Mouse (Mus musculus): Measurements from ENCODE around the gene Dlx1. TPM values are rescaled to one million over a fixed set of nuclear protein-coding genes. Genes with fewer than 3 reads are reported as not detected.
A peak's percentile ranks its signal among the peaks of the same experiment; 100 is the strongest.

Dlx1 gene
- total and polyA plus RNA-seq, 3 experiments, result 0.11 to 0.27 (median 0.21) TPM

DNA sequence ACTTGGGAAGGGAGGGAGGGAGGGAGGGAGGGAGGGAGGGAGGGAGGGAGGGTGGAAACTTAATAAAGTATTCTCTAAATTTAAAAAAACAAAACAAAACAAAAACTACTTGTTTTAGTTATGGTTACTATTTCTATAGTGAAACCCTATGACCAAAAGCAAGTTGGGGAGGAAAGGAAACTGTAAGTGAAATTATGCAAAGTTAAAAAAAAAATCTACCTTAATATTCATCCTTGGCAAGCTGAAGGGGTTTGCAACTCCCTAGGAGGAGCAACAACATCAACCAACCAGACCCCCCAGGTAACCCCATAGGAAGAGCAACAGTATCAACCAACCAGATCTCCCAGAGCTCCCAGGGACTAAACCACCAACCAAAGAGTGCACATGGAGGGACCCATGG is 36.6 kb upstream of the Dlx1 start:
- Histone ChIP-seq H3K36me3 (replicated peaks in 1 of 2; ENCODE audit: control insufficient read depth in 1 of 2, insufficient read depth in 1 of 2, low read length in 1 of 2) (peaks cover 0 to 11% of the 10 kb centered on the region in 2 experiments), H3K4me3 (replicated peaks in 1 of 3; ENCODE audit: low read depth in 2 of 3, low read length in 2 of 3, poor library complexity in 1 of 3) (no peak overlapping the region), H3K4me1 (ENCODE audit: control insufficient read depth in 1 of 2, insufficient read depth in 2 of 2) (peaks cover 6 to 36% of the 10 kb centered on the region in 2 experiments; a peak in 3 of 4 replicates), H3K9me3 (replicated peaks; ENCODE audit: low read length) (no peaks in the 10 kb centered on the region), H3K9ac (ENCODE audit: insufficient read depth, low read depth) (no peak overlapping the region), H3K27ac (ENCODE audit: insufficient read depth, low read depth) (no peak overlapping the region), H3K79me2 (replicated peaks; ENCODE audit: control insufficient read depth, extremely low read depth, insufficient read depth, poor library complexity, severe bottlenecking) (no peaks in the 10 kb centered on the region), H3K27me3 (replicated peaks) (no peaks in the 10 kb centered on the region), H3K4me2 (ENCODE audit: insufficient read depth, low read depth, poor library complexity, severe bottlenecking) (peak overlapping the region; percentile 52; the same call in 1 of the 2 replicates)
- TF ChIP-seq USF1 (IDR thresholded peaks at IDR 0.05; ENCODE audit: low read depth, low read length) (no peak), ZNF384 (IDR thresholded peaks at IDR 0.05; ENCODE audit: low read depth, low read length) (peak; percentile 60; the same call in 1 of the 2 replicates)
- in situ Hi-C loops (cut with MboI; ENCODE audit: low pct_ligation_motif_present, low pct_unique_long_range_greater_than_20kb, low sequenced_read_pairs) (no loop called here), dilution Hi-C loops (cut with MboI; ENCODE audit: extremely low pct_ligation_motif_present, extremely low pct_unique_long_range_greater_than_20kb, low sequenced_read_pairs) (no loop called here)
- DNase-seq (ENCODE audit: extremely low read depth), result no peak

DNA sequence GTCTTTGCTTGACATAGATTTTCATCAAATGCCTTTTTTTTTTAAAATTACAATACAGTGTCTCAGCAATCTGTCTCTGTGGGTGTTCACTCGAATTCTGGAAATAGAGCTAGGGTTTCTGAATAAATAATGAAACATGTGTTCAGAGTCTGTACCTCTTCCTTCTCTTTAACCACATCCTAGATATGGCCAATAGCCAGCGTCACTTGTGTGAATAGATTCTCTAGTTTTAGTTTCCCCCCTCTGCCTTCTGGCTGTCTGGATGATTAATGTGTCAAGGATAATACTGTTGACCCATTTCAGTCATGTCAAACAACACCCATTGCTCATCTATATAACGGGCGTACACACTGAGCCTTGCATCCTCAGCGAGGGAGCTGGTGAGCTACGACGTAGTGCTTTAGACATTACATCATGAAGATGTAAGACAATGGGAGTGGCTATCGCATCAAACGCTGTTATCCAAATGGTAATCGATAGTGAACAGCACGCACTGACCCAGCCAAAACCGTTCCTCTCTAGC is 34.7 kb upstream of the Dlx1 start:
- Histone ChIP-seq H3K4me2 (ENCODE audit: insufficient read depth, low read depth, poor library complexity, severe bottlenecking) (no peak overlapping the region), H3K36me3 (replicated peaks in 1 of 2; ENCODE audit: control insufficient read depth in 1 of 2, insufficient read depth in 1 of 2, low read length in 1 of 2) (peaks cover 0 to 8% of the 10 kb centered on the region in 2 experiments), H3K9me3 (replicated peaks; ENCODE audit: low read length) (no peaks in the 10 kb centered on the region), H3K27ac (ENCODE audit: insufficient read depth, low read depth) (no peak overlapping the region), H3K27me3 (replicated peaks) (no peaks in the 10 kb centered on the region), H3K9ac (ENCODE audit: insufficient read depth, low read depth) (no peak overlapping the region), H3K79me2 (replicated peaks; ENCODE audit: control insufficient read depth, extremely low read depth, insufficient read depth, poor library complexity, severe bottlenecking) (no peaks in the 10 kb centered on the region), H3K4me3 (replicated peaks in 1 of 3; ENCODE audit: low read depth in 2 of 3, low read length in 2 of 3, poor library complexity in 1 of 3) (no peak overlapping the region), H3K4me1 (ENCODE audit: control insufficient read depth in 1 of 2, insufficient read depth in 2 of 2) (peaks cover 6 to 36% of the 10 kb centered on the region in 2 experiments; a peak in 3 of 4 replicates)
- no peak for DNase-seq (ENCODE audit: extremely low read depth)
- in situ Hi-C loops (cut with MboI; ENCODE audit: low pct_ligation_motif_present, low pct_unique_long_range_greater_than_20kb, low sequenced_read_pairs), result no loop called here
- TF ChIP-seq MAX (IDR thresholded peaks at IDR 0.05; ENCODE audit: low read length), result no peak
- no peak for TF ChIP-seq BHLHE40 (IDR thresholded peaks at IDR 0.05; ENCODE audit: low read depth, low read length)
- TF ChIP-seq USF1 (IDR thresholded peaks at IDR 0.05; ENCODE audit: low read depth, low read length), result no peak
- TF ChIP-seq POLR2AphosphoS2 (IDR thresholded peaks at IDR 0.05; ENCODE audit: low read depth, low read length), result no peak
- TF ChIP-seq TCF12 (IDR thresholded peaks at IDR 0.05; ENCODE audit: low read depth, low read length), result no peak
- no peak for TF ChIP-seq PAX5 (IDR thresholded peaks at IDR 0.05; ENCODE audit: low read length)
- no peak for TF ChIP-seq CHD1 (IDR thresholded peaks at IDR 0.05; ENCODE audit: low read depth, low read length)
- TF ChIP-seq SIN3A (IDR thresholded peaks at IDR 0.05; ENCODE audit: low read length), result no peak
- no peak for TF ChIP-seq NRF1 (IDR thresholded peaks at IDR 0.05; ENCODE audit: low read depth, low read length)
- no peak for TF ChIP-seq EP300 (IDR thresholded peaks at IDR 0.05; ENCODE audit: low read length)
- no peak for TF ChIP-seq KAT2A (IDR thresholded peaks at IDR 0.05; ENCODE audit: insufficient replicate concordance, low read length)
- no peak for TF ChIP-seq SMC3 (IDR thresholded peaks at IDR 0.05; ENCODE audit: low read depth, low read length)
- dilution Hi-C loops (cut with MboI; ENCODE audit: extremely low pct_ligation_motif_present, extremely low pct_unique_long_range_greater_than_20kb, low sequenced_read_pairs), result no loop called here

DNA sequence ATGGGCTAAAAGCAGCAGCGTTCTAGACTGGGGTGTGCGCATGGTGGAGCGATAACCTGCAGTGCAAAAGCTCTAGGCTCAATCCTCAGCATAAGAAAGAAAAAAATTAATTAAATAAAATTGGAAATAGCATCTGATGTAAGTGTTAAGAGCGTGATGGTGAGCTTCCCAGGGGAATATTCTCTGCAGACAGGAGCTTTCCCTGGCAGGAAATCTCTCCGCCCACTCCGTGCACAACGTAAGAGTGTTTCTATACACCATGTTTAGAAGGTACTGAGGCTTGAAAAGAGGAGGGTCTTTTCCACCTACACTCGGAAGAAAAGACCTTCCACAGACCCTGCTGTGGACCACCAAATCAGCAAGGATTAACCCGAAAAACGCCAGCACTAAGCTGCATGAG is 33.4 kb upstream of the Dlx1 start:
- Histone ChIP-seq H3K4me2 (ENCODE audit: insufficient read depth, low read depth, poor library complexity, severe bottlenecking) (no peak overlapping the region), H3K4me3 (replicated peaks in 1 of 3; ENCODE audit: low read depth in 2 of 3, low read length in 2 of 3, poor library complexity in 1 of 3) (no peak overlapping the region), H3K79me2 (replicated peaks; ENCODE audit: control insufficient read depth, extremely low read depth, insufficient read depth, poor library complexity, severe bottlenecking) (no peaks in the 10 kb centered on the region), H3K9ac (ENCODE audit: insufficient read depth, low read depth) (no peak overlapping the region), H3K9me3 (replicated peaks; ENCODE audit: low read length) (no peaks in the 10 kb centered on the region), H3K27me3 (replicated peaks) (no peaks in the 10 kb centered on the region), H3K27ac (ENCODE audit: insufficient read depth, low read depth) (no peak overlapping the region), H3K4me1 (ENCODE audit: control insufficient read depth in 1 of 2, insufficient read depth in 2 of 2) (peaks cover 6 to 36% of the 10 kb centered on the region in 2 experiments; a peak in 3 of 4 replicates), H3K36me3 (replicated peaks in 1 of 2; ENCODE audit: control insufficient read depth in 1 of 2, insufficient read depth in 1 of 2, low read length in 1 of 2) (peaks cover 0 to 5% of the 10 kb centered on the region in 2 experiments)
- DNase-seq (ENCODE audit: extremely low read depth), result no peak
- in situ Hi-C loops (cut with MboI; ENCODE audit: low pct_ligation_motif_present, low pct_unique_long_range_greater_than_20kb, low sequenced_read_pairs), result no loop called here
- dilution Hi-C loops (cut with MboI; ENCODE audit: extremely low pct_ligation_motif_present, extremely low pct_unique_long_range_greater_than_20kb, low sequenced_read_pairs), result no loop called here
- no peak for TF ChIP-seq KAT2A (IDR thresholded peaks at IDR 0.05; ENCODE audit: insufficient replicate concordance, low read length)
- TF ChIP-seq BHLHE40 (IDR thresholded peaks at IDR 0.05; ENCODE audit: low read depth, low read length), result no peak
- no peak for TF ChIP-seq E2F4 (IDR thresholded peaks at IDR 0.05; ENCODE audit: insufficient replicate concordance, low read depth, low read length)
- no peak for TF ChIP-seq ZNF384 (IDR thresholded peaks at IDR 0.05; ENCODE audit: low read depth, low read length)
- no peak for TF ChIP-seq IRF4 (IDR thresholded peaks at IDR 0.05; ENCODE audit: low read depth, low read length)
